Mouse (Mus musculus) midbrain, embryonic 13.5 days (tissue): Measurements from ENCODE around the gene Spata13. TPM values are rescaled to one million over a fixed set of nuclear protein-coding genes. Genes with fewer than 3 reads are reported as not detected.

ENCODE experiments used
- ATAC-seq: fragments of 200-750 bp; cut with Nextera tagmentation; 2 replicates; pipeline ENCODE4 v1.8.0; 2017; ENCODE audit warnings: mild to moderate bottlenecking, moderate TSS enrichment, moderate library complexity
- H3K27ac ChIP-seq: fragments of 300-500 bp; sonication (generic); 2 replicates; pipeline ENCODE4 v1.5.1; 2015; ENCODE audit warnings: inconsistent platforms, mild to moderate bottlenecking, moderate library complexity
- H3K27me3 ChIP-seq: fragments of 300-500 bp; sonication (generic); 2 replicates; pipeline ENCODE4 v1.6.1; 2015; ENCODE audit warnings: mild to moderate bottlenecking, inconsistent platforms
- H3K36me3 ChIP-seq: fragments of 300-500 bp; sonication (generic); 2 replicates; pipeline ENCODE4 v1.6.1; 2015; ENCODE audit warnings: mild to moderate bottlenecking, inconsistent platforms
- H3K4me1 ChIP-seq: fragments of 300-500 bp; sonication (generic); replicated peaks from 2 replicates; pipeline ENCODE4 v1.6.1; 2015; ENCODE audit warnings: inconsistent platforms
- H3K4me2 ChIP-seq: fragments of 300-500 bp; sonication (generic); replicated peaks from 2 replicates; pipeline ENCODE4 v1.6.1; 2015; ENCODE audit warnings: moderate library complexity, mild to moderate bottlenecking, inconsistent platforms
- H3K4me3 ChIP-seq: fragments of 300-500 bp; sonication (generic); replicated peaks from 2 replicates; pipeline ENCODE4 v1.5.1; 2015; ENCODE audit warnings: mild to moderate bottlenecking, inconsistent platforms
- H3K9ac ChIP-seq: fragments of 300-500 bp; sonication (generic); replicated peaks from 2 replicates; pipeline ENCODE4 v1.6.1; 2015; ENCODE audit warnings: mild to moderate bottlenecking, inconsistent platforms
- H3K9me3 ChIP-seq: fragments of 300-500 bp; sonication (generic); 2 replicates; pipeline ENCODE4 v1.6.1; 2016; ENCODE audit warnings: mild to moderate bottlenecking, inconsistent platforms
- WGBS: fragments of 180-500 bp; shearing (Covaris S2); methylation state at CpG from one replicate; pipeline ENCODE4 v1.1.7; 2015; 5-methylcytosine and 5-hydroxymethylcytosine counted together
- polyA plus RNA-seq: library from polyadenylated mRNA; unstranded; fragments of >200 nt; fragmentation: Nextera tagmentation; extraction: Ambion mirVana; gene quantifications from 2 replicates; pipeline ENCODE4 v1.2.1, GENCODE M21; 2015

Spata13 gene
- polyA plus RNA-seq, 1 experiment from 2014 or later: 47.4 TPM

DNA sequence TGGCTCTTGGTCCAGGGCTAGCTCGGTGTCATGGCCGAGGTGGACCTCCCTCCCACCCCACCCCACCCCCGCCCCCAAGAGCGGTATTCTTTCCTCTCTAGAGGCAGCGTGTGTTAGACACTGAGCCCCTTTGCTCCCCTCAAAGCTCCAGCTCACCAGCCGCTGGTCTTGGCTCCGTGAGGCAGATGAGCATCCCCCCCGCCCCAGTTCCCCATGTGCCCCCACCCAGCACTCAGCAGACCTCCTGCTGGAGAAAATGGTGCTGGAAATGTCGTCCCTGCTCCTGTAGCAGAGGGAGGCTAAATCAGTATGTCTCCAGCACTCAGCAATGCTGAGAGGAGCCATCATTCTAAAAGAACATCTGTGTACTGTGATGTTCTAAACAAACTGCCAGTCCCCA lies 109.9 kb downstream of the Spata13 start:
- H3K9me3 ChIP-seq: no peaks in the 10 kb centered on the region

DNA sequence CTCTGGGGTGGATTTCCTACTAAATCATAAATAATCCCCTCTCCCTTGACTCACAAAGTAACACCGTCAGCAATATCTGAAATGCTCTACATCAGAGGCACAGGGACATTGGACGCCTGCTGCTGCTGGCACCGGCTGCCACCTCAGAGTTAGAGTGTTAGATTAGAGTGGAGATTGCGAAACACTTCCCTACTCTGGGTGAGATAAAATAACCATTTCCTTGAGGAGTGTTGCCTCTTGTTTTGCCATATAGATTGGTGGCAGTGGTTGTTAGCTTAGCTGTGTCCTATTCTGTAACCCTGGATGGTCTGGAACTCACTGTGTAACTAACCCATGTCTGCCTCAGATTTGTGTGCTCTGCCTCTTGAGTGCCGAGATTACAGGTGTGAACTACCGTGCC lies 111.4 kb downstream of the Spata13 start:
- no peak overlapping the region for H3K27ac ChIP-seq
- no peaks in the 10 kb centered on the region for H3K27me3 ChIP-seq
- no peak overlapping the region for H3K4me2 ChIP-seq
- ATAC-seq: no peak
- 91% methylated on average over 6 of the region's 6 CpGs for WGBS
- peaks cover 45% of the 10 kb centered on the region for H3K36me3 ChIP-seq
- H3K9ac ChIP-seq: no peak overlapping the region
- H3K4me1 ChIP-seq: peaks cover 4% of the 10 kb centered on the region
- H3K4me3 ChIP-seq: no peak overlapping the region
- no peaks in the 10 kb centered on the region for H3K9me3 ChIP-seq

More for the DNA sequence above, 109.9 kb downstream of the Spata13 start:
- H3K4me2 ChIP-seq: no peak overlapping the region
- no peak overlapping the region for H3K27ac ChIP-seq
- H3K9ac ChIP-seq: no peak overlapping the region
- H3K27me3 ChIP-seq: no peaks in the 10 kb centered on the region
- ATAC-seq: no peak
- H3K36me3 ChIP-seq: peaks cover 31% of the 10 kb centered on the region
- H3K4me1 ChIP-seq: peaks cover 12% of the 10 kb centered on the region
- 83% methylated on average over 9 of the region's 9 CpGs for WGBS
- H3K4me3 ChIP-seq: no peak overlapping the region

DNA sequence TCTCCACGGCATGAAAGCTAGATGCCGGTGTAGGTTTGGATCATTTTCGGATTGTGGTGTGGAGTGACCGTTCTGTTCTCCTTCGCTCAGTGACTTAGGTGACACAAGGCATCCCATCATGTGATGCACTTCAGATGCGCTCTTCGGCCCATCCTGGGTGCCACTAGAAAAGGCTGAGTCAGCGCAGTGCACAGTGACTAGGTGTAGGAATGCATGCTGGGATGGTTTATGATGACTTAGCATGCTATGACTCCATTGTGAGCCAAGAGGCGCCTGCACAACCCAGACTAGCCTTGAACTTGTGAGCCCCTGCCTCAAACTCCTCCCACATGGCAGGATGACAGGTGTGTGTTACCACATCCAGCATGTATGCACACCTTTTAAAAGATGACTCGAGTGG lies 112.3 kb downstream of the Spata13 start:
- Histone ChIP-seq H3K9ac (no peak overlapping the region), H3K27ac (no peak overlapping the region), H3K9me3 (no peaks in the 10 kb centered on the region), H3K4me2 (no peak overlapping the region), H3K27me3 (no peaks in the 10 kb centered on the region), H3K36me3 (peaks cover 53% of the 10 kb centered on the region), H3K4me3 (no peak overlapping the region), H3K4me1 (no peaks in the 10 kb centered on the region)
- WGBS: 95% methylated on average over 10 of the region's 10 CpGs
- no peak for ATAC-seq

DNA sequence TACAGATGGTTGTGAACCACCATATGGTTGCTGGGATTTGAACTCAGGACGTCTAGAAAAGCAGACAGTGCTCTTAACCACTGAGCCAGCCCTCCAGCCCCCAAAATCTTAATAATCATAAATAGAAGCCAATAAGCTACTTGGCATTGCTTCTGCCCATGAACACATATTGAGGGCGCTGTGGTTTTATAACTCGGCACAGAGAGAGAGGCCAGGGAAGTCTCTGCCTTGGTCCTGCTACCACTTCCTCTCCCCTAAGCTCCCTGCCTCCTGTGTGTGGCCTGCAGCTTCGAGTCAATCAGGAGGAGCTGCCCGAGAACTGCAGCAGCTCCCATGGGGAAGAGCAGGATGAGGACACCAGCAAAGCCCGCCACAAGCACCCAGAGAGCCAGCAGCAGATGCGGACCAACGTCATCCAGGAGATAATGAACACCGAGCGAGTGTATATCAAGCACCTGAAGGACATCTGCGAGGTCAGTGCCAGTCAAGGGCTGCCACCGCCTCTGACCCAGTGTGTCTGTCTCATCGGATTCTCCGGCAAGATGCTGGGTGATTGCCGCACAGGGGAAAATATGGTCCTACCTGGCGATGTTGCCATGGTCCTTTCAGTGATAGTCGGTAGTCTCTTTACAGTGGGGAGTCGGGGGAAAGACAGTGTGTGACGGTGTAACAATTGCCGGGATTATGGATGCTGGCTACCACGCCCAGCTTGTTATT lies 113.5 kb downstream of the Spata13 start:
- Histone ChIP-seq H3K9me3 (no peaks in the 10 kb centered on the region), H3K9ac (no peak overlapping the region), H3K27me3 (no peaks in the 10 kb centered on the region), H3K27ac (no peak overlapping the region), H3K4me2 (no peak overlapping the region), H3K36me3 (peaks cover 60% of the 10 kb centered on the region), H3K4me1 (no peaks in the 10 kb centered on the region), H3K4me3 (no peak overlapping the region)
- no peak for ATAC-seq
- WGBS: 92% methylated on average over 21 of the region's 21 CpGs

DNA sequence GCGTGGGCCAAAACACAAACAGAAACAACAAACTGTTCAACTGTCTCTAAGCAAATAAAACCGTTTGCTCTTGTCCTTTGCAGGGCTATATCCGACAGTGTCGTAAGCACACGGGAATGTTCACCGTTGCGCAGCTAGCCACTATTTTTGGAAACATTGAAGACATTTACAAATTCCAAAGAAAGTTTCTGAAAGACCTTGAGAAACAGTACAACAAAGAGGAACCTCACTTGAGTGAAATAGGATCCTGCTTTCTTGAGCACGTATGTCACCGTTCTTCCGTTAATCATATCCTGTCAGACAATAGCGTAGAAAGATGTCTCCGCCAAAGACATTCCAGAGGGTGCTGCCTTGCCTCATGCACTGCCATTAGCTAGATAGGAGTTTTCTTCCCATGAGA lies 116.1 kb downstream of the Spata13 start:
- H3K27me3 ChIP-seq: no peaks in the 10 kb centered on the region
- 94% methylated on average over 12 of the region's 12 CpGs for WGBS
- no peak overlapping the region for H3K9ac ChIP-seq
- H3K36me3 ChIP-seq: peaks cover 73% of the 10 kb centered on the region
- peaks cover 11% of the 10 kb centered on the region; the same call in 1 of the 2 replicates for H3K4me1 ChIP-seq
- H3K4me3 ChIP-seq: no peak overlapping the region
- no peak overlapping the region for H3K27ac ChIP-seq
- no peak overlapping the region for H3K4me2 ChIP-seq
- ATAC-seq: no peak
- H3K9me3 ChIP-seq: no peaks in the 10 kb centered on the region

DNA sequence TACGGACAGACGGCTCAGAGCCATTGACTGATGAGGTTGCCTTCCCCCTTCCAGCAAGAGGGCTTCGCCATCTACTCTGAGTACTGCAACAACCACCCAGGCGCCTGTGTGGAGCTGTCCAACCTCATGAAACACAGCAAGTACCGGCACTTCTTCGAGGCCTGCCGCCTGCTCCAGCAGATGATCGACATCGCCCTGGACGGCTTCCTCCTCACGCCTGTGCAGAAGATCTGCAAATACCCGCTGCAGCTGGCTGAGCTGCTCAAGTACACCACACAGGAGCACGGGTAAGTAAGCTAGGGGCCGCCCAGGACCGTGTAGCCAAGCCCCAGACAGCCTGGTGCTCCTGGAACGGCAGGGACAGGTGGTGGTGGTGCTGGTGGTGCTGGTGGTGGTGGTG lies 117.8 kb downstream of the Spata13 start:
- Histone ChIP-seq H3K4me2 (no peak overlapping the region), H3K4me3 (no peak overlapping the region), H3K27ac (no peak overlapping the region), H3K27me3 (no peaks in the 10 kb centered on the region), H3K36me3 (peaks cover 77% of the 10 kb centered on the region), H3K4me1 (peaks cover 11% of the 10 kb centered on the region; the same call in 1 of the 2 replicates), H3K9me3 (no peaks in the 10 kb centered on the region), H3K9ac (no peak overlapping the region)
- WGBS: 94% methylated on average over 16 of the region's 16 CpGs
- no peak for ATAC-seq

DNA sequence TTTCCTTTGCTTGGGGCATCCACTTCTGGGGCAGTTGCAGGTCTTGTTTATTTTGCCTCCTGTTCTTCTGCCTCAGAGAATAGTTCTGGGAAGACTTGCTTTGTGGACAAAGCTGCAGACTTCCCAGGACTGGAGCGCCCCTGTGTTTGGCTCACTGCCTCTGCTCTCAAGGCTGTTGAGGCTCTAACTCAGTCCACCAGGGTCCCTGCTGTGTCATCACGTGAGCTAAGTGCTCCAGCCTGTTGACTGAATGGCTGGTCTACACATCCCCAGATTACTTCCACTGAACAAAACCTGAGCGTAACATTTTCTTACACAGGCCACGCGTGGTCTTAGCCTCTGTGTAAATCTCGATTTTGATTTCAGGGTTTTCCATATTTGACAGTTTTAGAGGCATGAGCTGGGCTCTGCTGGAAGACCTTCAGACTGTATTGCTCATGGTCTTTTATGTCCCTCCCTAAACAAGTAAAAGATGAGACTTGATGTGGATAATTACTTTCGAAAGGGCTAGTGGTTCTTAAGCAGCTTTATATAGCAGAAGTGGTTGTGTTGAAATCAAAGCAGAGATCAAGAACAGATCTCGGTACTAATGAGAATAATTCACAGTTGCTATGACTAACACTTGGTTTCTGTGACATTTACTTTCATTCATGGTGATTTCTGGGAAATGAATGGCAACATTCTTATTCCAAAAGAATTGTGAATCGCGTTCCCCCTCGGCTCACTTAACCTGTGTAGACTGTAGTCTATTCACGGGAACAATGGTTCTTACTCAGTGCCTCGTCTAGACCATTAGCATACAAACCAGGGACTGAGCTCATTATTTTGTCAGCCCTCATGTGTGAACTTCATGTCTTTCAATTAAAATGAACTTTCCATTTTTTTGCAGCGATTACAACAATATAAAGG lies 119.3 kb downstream of the Spata13 start:
- WGBS: 59% methylated on average over 14 of the region's 14 CpGs
- ATAC-seq: peak; percentile 83; the same call in 1 of the 2 replicates
- H3K27me3 ChIP-seq: no peaks in the 10 kb centered on the region
- no peaks in the 10 kb centered on the region for H3K9me3 ChIP-seq
- H3K4me3 ChIP-seq: no peak overlapping the region
- H3K36me3 ChIP-seq: peaks cover 76% of the 10 kb centered on the region
- peak overlapping the region; percentile 19; the same call in 1 of the 2 replicates for H3K27ac ChIP-seq
- H3K4me1 ChIP-seq: peaks cover 11% of the 10 kb centered on the region; the same call in 1 of the 2 replicates
- H3K9ac ChIP-seq: no peak overlapping the region
- no peak overlapping the region for H3K4me2 ChIP-seq

DNA sequence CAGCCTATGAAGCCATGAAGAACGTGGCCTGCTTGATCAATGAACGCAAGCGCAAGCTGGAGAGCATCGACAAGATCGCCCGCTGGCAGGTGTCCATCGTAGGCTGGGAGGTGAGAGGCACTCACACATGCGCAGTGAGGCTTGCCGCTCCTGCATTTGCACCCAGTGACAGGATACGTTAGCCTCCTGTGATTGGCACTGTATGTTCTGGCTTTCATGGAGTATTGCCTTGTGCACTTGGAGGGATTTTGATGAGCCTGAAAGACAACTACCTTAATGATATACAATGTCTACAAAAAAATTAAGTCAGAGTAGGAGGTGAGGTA lies 120.0 kb downstream of the Spata13 start:
- peak; percentile 57; the same call in 1 of the 2 replicates for ATAC-seq
- Histone ChIP-seq H3K36me3 (peaks cover 78% of the 10 kb centered on the region), H3K4me1 (peaks cover 11% of the 10 kb centered on the region; the same call in 1 of the 2 replicates), H3K9ac (no peak overlapping the region), H3K27me3 (no peaks in the 10 kb centered on the region), H3K4me3 (no peak overlapping the region), H3K27ac (no peak overlapping the region), H3K9me3 (no peaks in the 10 kb centered on the region), H3K4me2 (no peak overlapping the region)
- 80% methylated on average over 10 of the region's 10 CpGs for WGBS

DNA sequence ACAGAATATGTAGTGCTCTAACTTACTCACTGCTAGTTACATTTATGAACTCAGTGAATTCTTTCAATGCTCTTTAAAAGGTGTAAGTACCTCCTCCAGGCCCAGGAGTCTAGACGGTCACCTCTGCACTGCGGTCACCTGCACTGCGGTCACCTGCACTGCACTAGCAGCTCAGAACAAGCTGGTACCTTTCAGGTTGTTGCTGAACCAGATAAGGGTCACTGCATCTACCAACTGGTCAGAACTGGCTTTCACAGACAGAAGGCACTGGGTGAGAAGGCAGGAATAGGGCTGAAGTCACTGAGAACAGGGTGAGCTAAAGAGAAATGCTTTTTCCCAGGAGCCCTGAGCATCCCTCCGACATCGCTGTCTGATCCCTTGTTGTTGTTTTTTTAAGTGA lies 120.9 kb downstream of the Spata13 start:
- Histone ChIP-seq H3K4me2 (no peak overlapping the region), H3K36me3 (peaks cover 78% of the 10 kb centered on the region), H3K9ac (no peak overlapping the region), H3K9me3 (no peaks in the 10 kb centered on the region), H3K27ac (no peak overlapping the region), H3K4me1 (peaks cover 11% of the 10 kb centered on the region; the same call in 1 of the 2 replicates), H3K27me3 (no peaks in the 10 kb centered on the region), H3K4me3 (no peak overlapping the region)
- ATAC-seq: no peak
- WGBS: 97% methylated on average over 5 of the region's 5 CpGs

DNA sequence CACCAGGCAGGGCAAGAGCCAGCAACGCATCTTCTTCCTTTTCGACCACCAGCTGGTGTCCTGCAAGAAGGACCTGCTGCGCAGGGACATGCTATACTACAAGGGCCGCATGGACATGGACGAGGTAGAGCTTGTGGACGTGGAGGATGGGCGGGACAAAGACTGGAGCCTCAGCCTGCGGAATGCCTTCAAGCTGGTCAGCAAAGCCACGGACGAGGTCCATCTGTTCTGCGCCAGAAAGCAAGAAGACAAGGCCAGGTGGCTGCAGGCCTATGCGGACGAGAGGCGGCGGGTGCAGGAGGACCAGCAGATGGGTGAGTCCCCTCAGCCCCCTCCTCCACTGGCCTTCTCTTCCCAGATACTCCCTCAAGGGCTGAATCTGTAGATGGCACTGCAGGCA lies 122.5 kb downstream of the Spata13 start:
- H3K27ac ChIP-seq: no peak overlapping the region
- H3K9me3 ChIP-seq: no peaks in the 10 kb centered on the region
- H3K9ac ChIP-seq: no peak overlapping the region
- H3K4me1 ChIP-seq: peaks cover 11% of the 10 kb centered on the region; the same call in 1 of the 2 replicates
- no peak for ATAC-seq
- H3K27me3 ChIP-seq: no peaks in the 10 kb centered on the region
- H3K4me3 ChIP-seq: no peak overlapping the region
- no peak overlapping the region for H3K4me2 ChIP-seq
- peaks cover 80% of the 10 kb centered on the region for H3K36me3 ChIP-seq
- WGBS: 94% methylated on average over 15 of the region's 15 CpGs

DNA sequence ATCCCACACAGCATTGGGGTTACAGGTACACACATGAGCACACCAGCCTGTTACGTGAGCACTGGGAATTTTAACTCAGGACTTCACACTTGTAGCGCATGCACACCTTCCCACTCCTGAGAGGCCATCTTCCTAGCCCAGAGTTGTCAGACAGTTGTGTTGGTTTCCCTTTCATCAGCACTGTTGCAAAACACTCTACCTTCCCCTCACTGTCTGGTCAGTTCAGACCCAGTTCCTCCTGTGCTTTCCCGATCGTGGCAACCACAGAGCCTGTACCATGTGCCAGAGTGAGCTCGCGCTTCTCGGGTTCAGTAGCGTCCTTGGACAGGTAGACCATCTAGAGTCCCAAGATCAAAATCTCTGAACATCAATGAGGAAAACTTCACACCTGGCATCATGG lies 123.5 kb downstream of the Spata13 start:
- Histone ChIP-seq H3K4me1 (peaks cover 11% of the 10 kb centered on the region; the same call in 1 of the 2 replicates), H3K4me2 (no peak overlapping the region), H3K9ac (no peak overlapping the region), H3K27ac (no peak overlapping the region), H3K9me3 (no peaks in the 10 kb centered on the region), H3K27me3 (no peaks in the 10 kb centered on the region), H3K4me3 (no peak overlapping the region), H3K36me3 (peaks cover 84% of the 10 kb centered on the region)
- no peak for ATAC-seq
- 98% methylated on average over 8 of the region's 8 CpGs for WGBS

DNA sequence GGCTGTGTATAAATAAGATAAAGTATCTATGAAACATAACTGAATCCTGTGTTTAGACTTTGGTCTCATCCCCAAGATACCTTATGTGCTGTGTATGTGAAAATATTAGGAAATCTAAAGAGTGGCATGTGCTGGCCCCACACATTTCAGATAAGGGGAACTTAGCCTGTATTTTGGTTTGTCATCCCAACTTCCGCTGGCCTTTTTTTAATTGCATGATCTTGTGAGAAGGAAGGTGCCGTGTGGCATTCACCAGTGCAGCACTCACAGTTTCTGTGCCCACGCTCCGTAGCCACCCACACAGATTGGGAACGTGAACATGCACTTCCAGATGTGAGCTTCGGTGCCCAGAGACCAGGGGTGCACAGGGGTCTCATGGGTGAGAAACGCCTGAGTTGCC lies 123.9 kb downstream of the Spata13 start:
- Histone ChIP-seq H3K9ac (no peak overlapping the region), H3K36me3 (peaks cover 86% of the 10 kb centered on the region), H3K27me3 (no peaks in the 10 kb centered on the region), H3K9me3 (no peaks in the 10 kb centered on the region), H3K4me3 (no peak overlapping the region), H3K27ac (no peak overlapping the region), H3K4me1 (peaks cover 10% of the 10 kb centered on the region; the same call in 1 of the 2 replicates), H3K4me2 (no peak overlapping the region)
- ATAC-seq: no peak
- 95% methylated on average over 7 of the region's 7 CpGs for WGBS
